Mouse (Mus musculus): ENCODE measurements around the gene Tmem163. TPM values are rescaled to one million over a fixed set of nuclear protein-coding genes. Genes with fewer than 3 reads are reported as not detected.

Gene Tmem163
- polyA plus RNA-seq, 1 experiment: 5.7 TPM

GRCm38 (mm10) chr1:127667110-127667860 is 12.1 kb downstream of the Tmem163 start:
- WGBS: 80% methylated on average over 8 of the region's 8 CpGs
- no peak overlapping the region for H3K4me3 ChIP-seq (replicated peaks; ENCODE audit: control insufficient read depth, low read depth, low read length)
- no peaks in the 10 kb centered on the region; the same call in 1 of the 2 replicates for H3K4me1 ChIP-seq (ENCODE audit: control insufficient read depth, insufficient read depth, low read length)
- H3K27ac ChIP-seq (ENCODE audit: control insufficient read depth, insufficient read depth, low read depth, low read length, poor library complexity): no peak overlapping the region
- TF ChIP-seq CTCF (IDR thresholded peaks at IDR 0.05; ENCODE audit: control insufficient read depth, insufficient read depth, low read length): no peak
- TF ChIP-seq POLR2A (IDR thresholded peaks at IDR 0.05; ENCODE audit: borderline replicate concordance, control insufficient read depth, low read depth, low read length): no peak

GRCm38 (mm10) chr1:127666221-127666620 is 13.1 kb downstream of the Tmem163 start:
- Histone ChIP-seq H3K4me1 (ENCODE audit: control insufficient read depth, insufficient read depth, low read length) (no peaks in the 10 kb centered on the region; the same call in 1 of the 2 replicates), H3K4me3 (replicated peaks; ENCODE audit: control insufficient read depth, low read depth, low read length) (no peak overlapping the region), H3K27ac (ENCODE audit: control insufficient read depth, insufficient read depth, low read depth, low read length, poor library complexity) (no peak overlapping the region)
- 80% methylated on average over 6 of the region's 6 CpGs for WGBS
- TF ChIP-seq CTCF (IDR thresholded peaks at IDR 0.05; ENCODE audit: control insufficient read depth, insufficient read depth, low read length) (no peak), POLR2A (IDR thresholded peaks at IDR 0.05; ENCODE audit: borderline replicate concordance, control insufficient read depth, low read depth, low read length) (no peak)

- Histone ChIP-seq H3K27ac (ENCODE audit: control insufficient read depth, insufficient read depth, low read depth, low read length, poor library complexity) (peak overlapping the region; percentile 43), H3K4me1 (ENCODE audit: control insufficient read depth, insufficient read depth, low read length) (no peaks in the 10 kb centered on the region; the same call in 1 of the 2 replicates), H3K4me3 (replicated peaks; ENCODE audit: control insufficient read depth, low read depth, low read length) (no peak overlapping the region)
- 13% methylated on average over 13 of the region's 13 CpGs for WGBS
- TF ChIP-seq CTCF (IDR thresholded peaks at IDR 0.05; ENCODE audit: control insufficient read depth, insufficient read depth, low read length) (no peak), POLR2A (IDR thresholded peaks at IDR 0.05; ENCODE audit: borderline replicate concordance, control insufficient read depth, low read depth, low read length) (no peak)
These were observed 16.8 kb downstream of the Tmem163 start for GRCm38 (mm10) chr1:127662385-127663068.

GRCm38 (mm10) chr1:127661118-127662012 is 18.0 kb downstream of the Tmem163 start:
- TF ChIP-seq CTCF (IDR thresholded peaks at IDR 0.05; ENCODE audit: control insufficient read depth, insufficient read depth, low read length) (no peak), POLR2A (IDR thresholded peaks at IDR 0.05; ENCODE audit: borderline replicate concordance, control insufficient read depth, low read depth, low read length) (no peak)
- Histone ChIP-seq H3K27ac (ENCODE audit: control insufficient read depth, insufficient read depth, low read depth, low read length, poor library complexity) (no peak overlapping the region), H3K4me3 (replicated peaks; ENCODE audit: control insufficient read depth, low read depth, low read length) (no peak overlapping the region), H3K4me1 (ENCODE audit: control insufficient read depth, insufficient read depth, low read length) (no peaks in the 10 kb centered on the region; the same call in 1 of the 2 replicates)
- 75% methylated on average over 13 of the region's 13 CpGs for WGBS

GRCm38 (mm10) chr1:127651564-127651963 is 27.8 kb downstream of the Tmem163 start:
- TF ChIP-seq POLR2A (IDR thresholded peaks at IDR 0.05; ENCODE audit: borderline replicate concordance, control insufficient read depth, low read depth, low read length) (no peak), CTCF (IDR thresholded peaks at IDR 0.05; ENCODE audit: control insufficient read depth, insufficient read depth, low read length) (no peak)
- Histone ChIP-seq H3K27ac (ENCODE audit: control insufficient read depth, insufficient read depth, low read depth, low read length, poor library complexity) (no peak overlapping the region), H3K4me3 (replicated peaks; ENCODE audit: control insufficient read depth, low read depth, low read length) (no peak overlapping the region), H3K4me1 (ENCODE audit: control insufficient read depth, insufficient read depth, low read length) (no peaks in the 10 kb centered on the region)
- WGBS: 73% methylated on average over 2 of the region's 2 CpGs

GRCm38 (mm10) chr1:127642976-127643769 is 36.2 kb downstream of the Tmem163 start:
- Histone ChIP-seq H3K4me1 (ENCODE audit: control insufficient read depth, insufficient read depth, low read length) (peaks cover 1% of the 10 kb centered on the region; the same call in 1 of the 2 replicates), H3K27ac (ENCODE audit: control insufficient read depth, insufficient read depth, low read depth, low read length, poor library complexity) (no peak overlapping the region), H3K4me3 (replicated peaks; ENCODE audit: control insufficient read depth, low read depth, low read length) (no peak overlapping the region)
- no peak for TF ChIP-seq CTCF (IDR thresholded peaks at IDR 0.05; ENCODE audit: control insufficient read depth, insufficient read depth, low read length)
- no peak for TF ChIP-seq POLR2A (IDR thresholded peaks at IDR 0.05; ENCODE audit: borderline replicate concordance, control insufficient read depth, low read depth, low read length)
- WGBS: 82% methylated on average over 12 of the region's 12 CpGs

GRCm38 (mm10) chr1:127637917-127638316 is 41.4 kb downstream of the Tmem163 start:
- TF ChIP-seq POLR2A (IDR thresholded peaks at IDR 0.05; ENCODE audit: borderline replicate concordance, control insufficient read depth, low read depth, low read length) (no peak), CTCF (IDR thresholded peaks at IDR 0.05; ENCODE audit: control insufficient read depth, insufficient read depth, low read length) (no peak)
- H3K27ac ChIP-seq (ENCODE audit: control insufficient read depth, insufficient read depth, low read depth, low read length, poor library complexity): no peak overlapping the region
- 45% methylated on average over 2 of the region's 2 CpGs for WGBS
- 0 out of 2 replicates have a peak, but pooled peaks cover 1% of the 10 kb centered on the region for H3K4me1 ChIP-seq (ENCODE audit: control insufficient read depth, insufficient read depth, low read length)
- H3K4me3 ChIP-seq (replicated peaks; ENCODE audit: control insufficient read depth, low read depth, low read length): no peak overlapping the region
